Mouse (Mus musculus) cerebral cortex, adult 2 months (tissue): ENCODE measurements around the gene Cfap54.

Source experiments
- WGBS: fragments of 180-500 bp; shearing (Covaris S2); methylation state at CpG from one replicate; pipeline ENCODE4 v1.1.7; 2018; 5-methylcytosine and 5-hydroxymethylcytosine counted together

Gene Cfap54

GRCm38 (mm10) chr10:93081133-93081779 is at the start of gene Cfap54:
Gene Cfap54 (minus strand): TSS chr10:93081618.
- WGBS = 3% methylated on average over 34 of the region's 34 CpGs

GRCm38 (mm10) chr10:93130456-93130940 is 49.1 kb upstream of the Cfap54 start:
- WGBS = 50% methylated on average over 10 of the region's 10 CpGs

- 40% methylated on average over 9 of the region's 9 CpGs for WGBS
Measured at GRCm38 (mm10) chr10:93129904-93130455, 48.6 kb upstream of the Cfap54 start.

GRCm38 (mm10) chr10:93129345-93129744 is 47.9 kb upstream of the Cfap54 start:
- 45% methylated on average over 1 of the region's 1 CpGs for WGBS

- WGBS = 70% methylated on average over 2 of the region's 2 CpGs
Measured at GRCm38 (mm10) chr10:93128566-93128965, 47.1 kb upstream of the Cfap54 start.

- WGBS = 83% methylated on average over 3 of the region's 3 CpGs
Measured at GRCm38 (mm10) chr10:93126025-93126424, 44.6 kb upstream of the Cfap54 start.

- 35% methylated on average over 12 of the region's 12 CpGs for WGBS
Measured at GRCm38 (mm10) chr10:93123957-93124613, 42.7 kb upstream of the Cfap54 start.

GRCm38 (mm10) chr10:93123310-93123709 is 41.9 kb upstream of the Cfap54 start:
- WGBS = 51% methylated on average over 4 of the region's 4 CpGs

GRCm38 (mm10) chr10:93122399-93123184 is 41.2 kb upstream of the Cfap54 start:
- WGBS = 50% methylated on average over 12 of the region's 12 CpGs

- WGBS = 95% methylated on average over 6 of the region's 6 CpGs
Measured at GRCm38 (mm10) chr10:93121262-93121860, 39.9 kb upstream of the Cfap54 start.

- WGBS = 35% methylated on average over 5 of the region's 5 CpGs
Measured at GRCm38 (mm10) chr10:93119809-93120208, 38.4 kb upstream of the Cfap54 start.

- 75% methylated on average over 3 of the region's 3 CpGs for WGBS
Measured at GRCm38 (mm10) chr10:93116636-93117035, 35.2 kb upstream of the Cfap54 start.

GRCm38 (mm10) chr10:93115743-93116142 is 34.3 kb upstream of the Cfap54 start:
- 98% methylated on average over 1 of the region's 1 CpGs for WGBS

- 83% methylated on average over 1 of the region's 1 CpGs for WGBS
Measured at GRCm38 (mm10) chr10:93114782-93115181, 33.4 kb upstream of the Cfap54 start.

GRCm38 (mm10) chr10:93113968-93114367 is 32.5 kb upstream of the Cfap54 start:
- WGBS = 93% methylated on average over 8 of the region's 8 CpGs

- WGBS = 91% methylated on average over 6 of the region's 6 CpGs
Measured at GRCm38 (mm10) chr10:93112021-93112420, 30.6 kb upstream of the Cfap54 start.

- WGBS = 56% methylated on average over 8 of the region's 8 CpGs
Measured at GRCm38 (mm10) chr10:93111412-93111811, 30.0 kb upstream of the Cfap54 start.

GRCm38 (mm10) chr10:93105358-93105757 is 23.9 kb upstream of the Cfap54 start:
- 80% methylated on average over 7 of the region's 7 CpGs for WGBS

GRCm38 (mm10) chr10:93104357-93104756 is 22.9 kb upstream of the Cfap54 start:
- WGBS = 54% methylated on average over 6 of the region's 6 CpGs

- 36% methylated on average over 11 of the region's 11 CpGs for WGBS
Measured at GRCm38 (mm10) chr10:93103676-93104075, 22.3 kb upstream of the Cfap54 start.

- 65% methylated on average over 5 of the region's 5 CpGs for WGBS
Measured at GRCm38 (mm10) chr10:93102321-93102720, 20.9 kb upstream of the Cfap54 start.
